Mouse (Mus musculus) ES-E14 (cell line): ENCODE measurements at regions not wholly inside any gene's neighbourhood (a gene's known extent, or its start where the extent isn't known, plus 50 kb on each side); places are given as distances from the start of the nearest gene placed in this dataset.

ENCODE experiments used
- CHD2 ChIP-seq: IDR thresholded peaks from 2 replicates; pipeline ENCODE4 v1.6.1; 2014; ENCODE audit warnings: mild to moderate bottlenecking, low read depth, low read length, inconsistent platforms
- HCFC1 ChIP-seq: IDR thresholded peaks from 2 replicates; pipeline ENCODE4 v1.6.1; 2012; ENCODE audit warnings: low read length, inconsistent platforms, borderline replicate concordance; ENCODE audit not compliant: insufficient read depth
- MAFK ChIP-seq: IDR thresholded peaks from 2 replicates; pipeline ENCODE4 v1.6.1; 2014; ENCODE audit warnings: mild to moderate bottlenecking, low read depth, low read length, inconsistent platforms; ENCODE audit not compliant: insufficient read depth
- ZC3H11A ChIP-seq: IDR thresholded peaks from 2 replicates; pipeline ENCODE4 v1.6.1; 2012; ENCODE audit warnings: low read depth, mild to moderate bottlenecking, inconsistent platforms, low read length, borderline replicate concordance
- ZNF384 ChIP-seq: IDR thresholded peaks from 2 replicates; pipeline ENCODE4 v1.6.1; 2012; ENCODE audit warnings: low read depth, low read length, inconsistent platforms

DNA sequence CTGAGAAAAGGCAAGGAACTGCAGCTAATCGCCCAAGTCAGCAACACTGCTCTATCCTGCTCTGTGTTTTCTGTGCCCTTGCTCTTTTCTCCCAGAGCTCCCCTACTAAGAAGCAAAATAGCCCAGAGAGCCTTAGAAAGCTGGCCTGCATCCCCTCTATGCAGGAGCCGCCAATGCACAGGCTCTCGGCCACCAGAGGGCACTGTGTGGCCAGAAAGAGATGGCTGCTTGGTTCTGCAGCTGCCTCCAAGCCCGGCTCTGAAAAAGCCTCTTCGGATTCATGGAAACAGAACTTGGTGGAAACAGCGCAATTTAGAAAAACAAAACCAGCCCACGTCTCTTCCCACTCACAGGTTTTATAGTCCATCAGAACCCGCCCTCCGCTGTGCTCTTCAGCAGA lies 1628.4 kb upstream of the Gm6569 start:
- TF ChIP-seq HCFC1: no peak
- no peak for TF ChIP-seq CHD2
- TF ChIP-seq MAFK: no peak
- TF ChIP-seq ZNF384: no peak
- TF ChIP-seq ZC3H11A: peak; percentile 58; the same call in 1 of the 2 replicates
